ENCODE assay signal across 22 mouse cellular contexts in the genomic region with DNA sequence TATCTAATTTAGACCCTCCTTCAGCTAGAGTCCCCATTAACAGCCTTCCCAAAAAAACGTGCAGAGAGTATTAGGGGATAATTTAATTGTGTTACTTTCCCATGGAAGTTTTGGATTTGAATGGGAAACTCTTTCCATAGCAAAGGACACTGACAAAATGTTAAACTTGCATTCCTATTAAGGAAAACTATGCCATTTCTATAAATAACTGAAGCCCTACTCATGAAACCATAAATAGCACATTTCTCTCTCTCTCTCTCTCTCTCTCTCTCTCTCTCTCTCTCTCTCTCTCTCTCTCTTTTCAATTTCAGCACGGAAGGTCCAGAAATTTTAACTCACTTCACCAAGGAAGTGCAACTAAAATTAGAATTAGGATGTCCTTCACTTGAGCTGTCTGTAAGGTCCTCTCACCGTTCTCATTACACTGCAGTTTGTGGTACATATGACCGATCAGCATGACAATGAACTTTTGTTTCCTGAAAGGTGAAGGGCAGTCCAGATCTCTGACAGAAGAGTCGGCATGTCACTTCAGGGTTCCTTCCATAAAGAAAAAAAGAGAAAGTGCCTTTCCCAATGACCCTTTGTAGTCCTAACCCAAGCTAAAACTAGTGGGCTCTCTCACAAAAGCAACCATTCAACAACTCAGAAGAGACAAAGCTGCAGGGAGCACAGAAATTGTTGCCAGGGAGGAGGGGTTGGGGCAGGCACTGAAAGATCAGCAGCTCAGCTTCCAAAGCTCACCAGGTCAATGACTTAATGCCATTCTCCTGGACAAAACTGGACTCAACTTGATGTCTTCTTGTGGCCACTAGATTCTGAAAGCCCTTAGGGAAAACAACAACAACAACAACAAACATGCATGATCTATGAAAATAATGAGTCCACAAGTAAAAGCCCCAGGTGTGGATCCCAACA.
DNase-seq lines count a peak whose midpoint lies in the region; ATAC-seq lines count a peak whose summit lies in the region.
"Had no signal": no experiment of that assay in that cellular context is flagged by ENCODE, and none has a peak within 500 bp of the region (broad histone marks: within the 10 kb centered on the region; RNA-seq: fewer than 3 reads in every experiment).

No protein-coding gene starts in this region.

- no peak for ATAC-seq in heart, embryonic 11.5 days (replicated peaks; ENCODE audit: insufficient number of reproducible peaks, low FRiP score, low TSS enrichment)
- no peak for ATAC-seq in lung, embryonic 16.5 days (ENCODE audit: low read depth)
- ATAC-seq in kidney, embryonic 16.5 days (ENCODE audit: low FRiP score, low TSS enrichment), result no peak
- ATAC-seq: forebrain, embryonic 16.5 days; intestine, postnatal 0 days; midbrain, embryonic 16.5 days had no signal

- H3K4me3 ChIP-seq in heart, embryonic 11.5 days (ENCODE audit: low read depth, low read length), result no peak overlapping the region
- H3K4me3 ChIP-seq in lung, embryonic 16.5 days (ENCODE audit: low read length), result no peak overlapping the region
- no peak overlapping the region for H3K4me3 ChIP-seq in kidney, embryonic 16.5 days (ENCODE audit: low read length)
- H3K4me3 ChIP-seq: limb, embryonic 13.5 days; lung, embryonic 15.5 days; midbrain, embryonic 10.5 days had no signal

- WGBS in heart, embryonic 11.5 days (ENCODE audit: insufficient replicate concordance), result 41% methylated on average over 5 of the region's 5 CpGs
- 53% methylated on average over 5 of the region's 5 CpGs for WGBS in lung, embryonic 16.5 days
- WGBS in kidney, embryonic 16.5 days, result 63% methylated on average over 5 of the region's 5 CpGs

- H3K27ac ChIP-seq in heart, embryonic 11.5 days (ENCODE audit: low read depth, low read length), result peak overlapping the region; percentile 37
- H3K27ac ChIP-seq in lung, embryonic 16.5 days (ENCODE audit: low read length), result peak overlapping the region; percentile 6; the same call in 1 of the 2 replicates
- H3K27ac ChIP-seq in kidney, embryonic 16.5 days (ENCODE audit: low read length), result no peak overlapping the region
- H3K27ac ChIP-seq: kidney, postnatal 0 days; limb, embryonic 13.5 days; liver, embryonic 14.5 days; lung, embryonic 15.5 days; midbrain, embryonic 10.5 days had no signal

- peak; percentile 6 for DNase-seq in adrenal gland, adult 2 months
- DNase-seq in adrenal gland, postnatal 14 days, result no peak
- DNase-seq in heart, adult 18-20 months, result no peak
- no peak for DNase-seq in lung, adult 18-20 months
- peak; percentile 19 to 37 for DNase-seq in heart, postnatal 10 days
- DNase-seq: gastrocnemius, postnatal 25 days; layer of hippocampus, adult 9-11 months; lung, postnatal 4 days; right cerebral cortex, adult 18-20 months; thymus, adult 18-20 months; thymus, postnatal 36 days had no signal

- intact Hi-C loops in heart, postnatal 10 days (cut with DNase I), result loop anchor here (10.0 kb wide), 1 partner anchor 1999 kb away; a partner anchor contains a TSS

- H3K4me2 ChIP-seq in heart, embryonic 11.5 days, result no peak overlapping the region
- no peak overlapping the region for H3K4me2 ChIP-seq in lung, embryonic 16.5 days (ENCODE audit: low read depth, low read length)
- H3K4me2 ChIP-seq in kidney, embryonic 16.5 days (replicated peaks; ENCODE audit: low read depth, low read length), result no peak overlapping the region
- H3K4me2 ChIP-seq: limb, embryonic 13.5 days; lung, embryonic 15.5 days had no signal

- H3K4me1 ChIP-seq in heart, embryonic 11.5 days (ENCODE audit: control insufficient read depth, insufficient read depth, low read length), result no peaks in the 10 kb centered on the region
- H3K4me1 ChIP-seq in lung, embryonic 16.5 days (replicated peaks; ENCODE audit: control insufficient read depth, insufficient read depth, low read length), result no peaks in the 10 kb centered on the region
- no peaks in the 10 kb centered on the region for H3K4me1 ChIP-seq in kidney, embryonic 16.5 days (ENCODE audit: insufficient read depth, low read length)
- H3K4me1 ChIP-seq: limb, embryonic 13.5 days had no signal

- H3K9ac ChIP-seq in heart, embryonic 11.5 days (ENCODE audit: low read depth, low read length), result no peak overlapping the region
- H3K9ac ChIP-seq in lung, embryonic 16.5 days (ENCODE audit: low read length), result no peak overlapping the region
- no peak overlapping the region for H3K9ac ChIP-seq in kidney, embryonic 16.5 days (replicated peaks; ENCODE audit: low read length)
- H3K9ac ChIP-seq: limb, embryonic 13.5 days; liver, embryonic 14.5 days; lung, embryonic 15.5 days had no signal

- H3K9me3 ChIP-seq in heart, embryonic 11.5 days (replicated peaks; ENCODE audit: control insufficient read depth, low read length), result no peaks in the 10 kb centered on the region
- H3K9me3 ChIP-seq in lung, embryonic 16.5 days (ENCODE audit: control insufficient read depth, low read length), result no peaks in the 10 kb centered on the region
- no peaks in the 10 kb centered on the region for H3K9me3 ChIP-seq in kidney, embryonic 16.5 days (ENCODE audit: low read length)
- H3K9me3 ChIP-seq: limb, embryonic 13.5 days; lung, embryonic 15.5 days; midbrain, embryonic 10.5 days had no signal

- H3K27me3 ChIP-seq in heart, embryonic 11.5 days (ENCODE audit: control insufficient read depth, insufficient read depth, low read length), result no peaks in the 10 kb centered on the region
- H3K27me3 ChIP-seq in lung, embryonic 16.5 days (ENCODE audit: control insufficient read depth, insufficient read depth, low read depth, low read length), result no peaks in the 10 kb centered on the region
- H3K27me3 ChIP-seq in kidney, embryonic 16.5 days (ENCODE audit: insufficient read depth, low read length), result no peaks in the 10 kb centered on the region
- H3K27me3 ChIP-seq: limb, embryonic 13.5 days; lung, embryonic 15.5 days had no signal

- H3K36me3 ChIP-seq in heart, embryonic 11.5 days (ENCODE audit: control insufficient read depth, insufficient read depth, low read length), result no peaks in the 10 kb centered on the region
- H3K36me3 ChIP-seq in lung, embryonic 16.5 days (ENCODE audit: control insufficient read depth, insufficient read depth, low read length), result no peaks in the 10 kb centered on the region
- H3K36me3 ChIP-seq in kidney, embryonic 16.5 days (ENCODE audit: insufficient read depth, low read length), result no peaks in the 10 kb centered on the region
- H3K36me3 ChIP-seq: limb, embryonic 13.5 days; lung, embryonic 15.5 days; midbrain, embryonic 10.5 days had no signal

Comparison
In these comparisons a context has a peak if more than half of its experiments do, and no peak if none do; other contexts are left out.
1. DNase-seq: peak in adrenal gland, adult 2 months (single experiment) and heart, postnatal 10 days (2 of 2); none in adrenal gland, postnatal 14 days (single experiment), heart, adult 18-20 months (0 of 2) and lung, adult 18-20 months (0 of 2).